Mouse (Mus musculus) heart, adult 2 months (tissue): ENCODE data around the gene Aldh8a1.

Source experiments
- CTCF ChIP-seq: fragments of 200-600 bp; IDR thresholded peaks from 2 replicates; pipeline ENCODE4 v1.8.1; 2022; ENCODE audit warnings: antibody characterized with exemption, mild to moderate bottlenecking, moderate library complexity
- POLR2A ChIP-seq: fragments of 200-500 bp; IDR thresholded peaks from 2 replicates; pipeline ENCODE4 v1.6.1; 2011; ENCODE audit warnings: mild to moderate bottlenecking, low read depth, low read length, control low read depth; ENCODE audit not compliant: insufficient read depth

GRCm38 (mm10) chr10:21405707-21406534 is 28.8 kb downstream of the Aldh8a1 start:
- TF ChIP-seq POLR2A (no peak), CTCF (no peak)
